Mouse (Mus musculus) testis, adult 2 months (tissue): ENCODE measurements around the gene Gramd4.

Experiments used
- CTCF ChIP-seq: fragments of 200-500 bp; IDR thresholded peaks from 2 replicates; pipeline ENCODE4 v1.5.1; 2012; ENCODE audit warnings: low read depth, mild to moderate bottlenecking, inconsistent platforms, low read length, moderate library complexity; ENCODE audit not compliant: control insufficient read depth, insufficient read depth, insufficient replicate concordance
- POLR2A ChIP-seq: fragments of 200-500 bp; IDR thresholded peaks from 2 replicates; pipeline ENCODE4 v1.6.1; 2012; ENCODE audit warnings: low read depth, mild to moderate bottlenecking, inconsistent platforms, low read length, moderate library complexity; ENCODE audit not compliant: control insufficient read depth

DNA sequence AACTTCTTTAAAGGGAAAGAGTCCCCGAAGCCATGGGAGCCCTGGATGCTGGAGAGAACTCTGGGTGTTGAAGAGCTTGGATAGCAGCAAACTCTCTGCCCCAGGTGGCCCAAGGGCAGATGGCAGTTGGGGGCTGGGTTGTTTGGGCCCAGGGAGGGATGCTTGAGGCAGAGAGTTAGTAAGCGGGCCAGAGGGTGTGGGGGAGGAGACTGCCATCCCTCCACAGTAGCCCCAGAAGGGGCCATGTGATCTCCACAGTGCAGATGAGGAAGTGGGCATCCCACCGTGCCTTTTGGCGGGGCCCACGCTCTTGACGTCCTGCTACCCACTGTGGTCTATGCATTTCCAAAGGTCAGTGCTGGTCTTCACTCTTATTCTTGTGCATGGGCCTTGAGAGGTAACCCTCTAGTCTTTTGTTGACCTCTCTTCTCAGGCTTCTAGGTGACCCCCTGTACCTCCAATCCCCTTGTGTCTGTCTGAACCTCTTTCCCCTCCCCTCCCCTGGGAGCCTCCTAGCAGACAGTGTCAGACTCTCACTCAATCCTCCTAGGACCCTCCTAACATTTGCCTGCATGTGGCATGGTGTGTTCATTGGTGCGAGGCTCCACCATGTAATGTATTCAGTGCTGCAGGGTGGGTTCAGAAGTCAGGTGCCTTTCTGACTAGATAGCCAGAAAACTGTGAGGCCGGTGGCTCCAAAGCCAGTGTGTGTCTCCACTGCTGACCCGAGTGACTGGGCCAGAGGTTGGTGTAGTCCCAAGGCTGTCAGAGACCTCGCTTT, 11.7 kb downstream of the Gramd4 start:
- no peak for TF ChIP-seq POLR2A
- TF ChIP-seq CTCF: no peak
